Mouse (Mus musculus): ENCODE measurements around the gene Nid2.

Gene Nid2

GRCm38 (mm10) chr14:19751025-19751771 lies at the start of gene Nid2:
Nid2 (plus strand) TSS chr14:19751265.
- in situ Hi-C loops (cut with MboI; ENCODE audit: low pct_unique_long_range_greater_than_20kb in 1 of 2, low sequenced_read_pairs in 2 of 2, unreplicated experiment in 1 of 2): no loop called here

DNA sequence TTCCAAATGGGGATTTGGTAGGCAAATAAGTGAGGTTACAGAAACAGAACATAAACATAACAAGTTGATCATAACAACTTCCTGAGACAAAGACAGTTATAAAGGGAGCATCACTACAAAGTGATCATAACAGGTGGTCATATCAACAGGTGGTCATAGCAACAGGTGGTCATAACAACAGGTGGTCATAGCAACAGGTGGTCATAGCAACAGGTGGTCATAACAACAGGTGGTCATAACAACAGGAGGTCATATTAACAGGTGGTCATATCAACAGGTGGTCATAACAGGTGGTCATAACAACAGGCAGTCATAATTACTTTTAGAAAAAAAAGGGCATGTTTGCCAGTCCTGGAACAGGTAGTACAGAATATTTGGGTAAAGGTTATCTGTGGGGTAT lies 49.5 kb upstream of the Nid2 start:
- in situ Hi-C loops (cut with MboI; ENCODE audit: low pct_unique_long_range_greater_than_20kb in 1 of 2, low sequenced_read_pairs in 2 of 2, unreplicated experiment in 1 of 2): loop anchor here (5.0 to 25.0 kb wide), 8 partner anchors 76 to 536 kb away; partner anchors contain the start of gene Rtraf (in 1 of the 2)

- in situ Hi-C loops (cut with MboI; ENCODE audit: low pct_unique_long_range_greater_than_20kb in 1 of 2, low sequenced_read_pairs in 2 of 2, unreplicated experiment in 1 of 2): loop anchor here (5.0 to 25.0 kb wide), 6 partner anchors 72 to 532 kb away; no protein-coding TSS in a partner anchor
Observed at GRCm38 (mm10) chr14:19705649-19706048, 45.4 kb upstream of the Nid2 start.

- in situ Hi-C loops (cut with MboI; ENCODE audit: low pct_unique_long_range_greater_than_20kb in 1 of 2, low sequenced_read_pairs in 2 of 2, unreplicated experiment in 1 of 2): loop anchor here (5.0 to 25.0 kb wide), 6 partner anchors 71 to 531 kb away; no protein-coding TSS in a partner anchor
Observed at GRCm38 (mm10) chr14:19706454-19706853, 44.6 kb upstream of the Nid2 start.

DNA sequence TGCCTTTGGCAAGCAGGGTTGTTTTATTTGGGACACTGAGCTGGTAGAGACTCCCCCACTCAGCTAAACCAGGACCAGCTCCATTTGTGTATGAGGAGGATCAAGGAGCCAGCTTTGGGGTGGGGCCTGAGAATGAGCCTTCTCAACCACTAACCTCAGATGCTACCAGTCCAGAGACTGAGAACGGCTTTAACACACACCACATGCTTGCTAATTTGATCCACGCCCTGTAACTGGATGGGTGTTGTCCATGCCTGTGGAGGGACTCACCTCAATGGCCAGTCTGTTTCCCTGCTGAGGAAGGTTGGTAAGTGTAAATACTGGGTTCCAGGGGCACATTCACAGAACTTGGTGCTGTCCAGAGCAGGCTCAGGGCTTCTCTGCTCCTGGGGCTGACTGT lies 44.1 kb upstream of the Nid2 start:
- in situ Hi-C loops (cut with MboI; ENCODE audit: low pct_unique_long_range_greater_than_20kb in 1 of 2, low sequenced_read_pairs in 2 of 2, unreplicated experiment in 1 of 2): loop anchor here (5.0 to 25.0 kb wide), 6 partner anchors 70 to 530 kb away; no protein-coding TSS in a partner anchor

GRCm38 (mm10) chr14:19707721-19708507 lies 43.2 kb upstream of the Nid2 start:
- in situ Hi-C loops (cut with MboI; ENCODE audit: low pct_unique_long_range_greater_than_20kb in 1 of 2, low sequenced_read_pairs in 2 of 2, unreplicated experiment in 1 of 2): loop anchor here (5.0 to 25.0 kb wide), 6 partner anchors 69 to 529 kb away; no protein-coding TSS in a partner anchor

DNA sequence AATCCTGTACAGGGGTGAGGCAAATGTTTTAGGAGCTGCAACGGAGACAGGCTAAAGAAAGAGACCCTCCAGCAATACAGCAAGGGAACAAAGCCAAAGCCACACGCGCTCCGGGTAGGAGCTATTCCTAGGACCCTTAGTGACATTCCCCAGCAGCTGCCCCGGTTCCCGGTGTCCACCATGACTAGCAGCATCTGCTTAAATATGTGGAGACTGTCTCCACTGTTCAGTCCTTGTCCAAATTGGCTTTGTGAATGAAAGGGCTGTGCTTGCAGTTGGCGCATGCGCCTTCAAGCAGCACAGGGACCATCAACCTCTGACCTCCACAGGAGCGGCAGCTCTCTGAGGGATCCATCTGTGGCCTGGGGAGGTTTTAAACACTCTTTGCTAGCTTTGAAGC lies 41.9 kb upstream of the Nid2 start:
- in situ Hi-C loops (cut with MboI; ENCODE audit: low pct_unique_long_range_greater_than_20kb in 1 of 2, low sequenced_read_pairs in 2 of 2, unreplicated experiment in 1 of 2): loop anchor here (5.0 to 25.0 kb wide), 6 partner anchors 68 to 528 kb away; no protein-coding TSS in a partner anchor

DNA sequence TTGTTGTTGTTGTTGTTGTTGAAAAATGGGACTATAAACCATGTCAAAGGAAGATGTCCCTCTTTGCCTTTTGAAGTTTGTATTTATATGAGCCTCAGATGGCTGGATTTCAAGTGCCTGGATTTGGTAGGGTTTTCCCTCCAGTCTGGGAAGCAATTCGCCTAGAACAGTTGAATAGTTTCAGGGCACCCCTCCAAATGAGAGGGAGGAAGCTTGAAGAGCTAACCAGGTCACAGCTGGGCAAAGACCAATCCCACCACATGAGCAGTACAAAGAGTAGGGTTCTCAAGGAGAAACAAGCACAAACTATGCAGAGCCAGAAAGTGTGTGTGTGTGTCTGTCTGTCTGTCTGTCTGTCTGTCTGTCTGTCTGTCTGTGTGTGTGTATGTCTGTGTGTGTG lies 39.3 kb upstream of the Nid2 start:
- in situ Hi-C loops (cut with MboI; ENCODE audit: low pct_unique_long_range_greater_than_20kb in 1 of 2, low sequenced_read_pairs in 2 of 2, unreplicated experiment in 1 of 2): loop anchor here in 1 of 2 experiments (25.0 kb wide), 1 partner anchor 526 kb away; no protein-coding TSS in a partner anchor

DNA sequence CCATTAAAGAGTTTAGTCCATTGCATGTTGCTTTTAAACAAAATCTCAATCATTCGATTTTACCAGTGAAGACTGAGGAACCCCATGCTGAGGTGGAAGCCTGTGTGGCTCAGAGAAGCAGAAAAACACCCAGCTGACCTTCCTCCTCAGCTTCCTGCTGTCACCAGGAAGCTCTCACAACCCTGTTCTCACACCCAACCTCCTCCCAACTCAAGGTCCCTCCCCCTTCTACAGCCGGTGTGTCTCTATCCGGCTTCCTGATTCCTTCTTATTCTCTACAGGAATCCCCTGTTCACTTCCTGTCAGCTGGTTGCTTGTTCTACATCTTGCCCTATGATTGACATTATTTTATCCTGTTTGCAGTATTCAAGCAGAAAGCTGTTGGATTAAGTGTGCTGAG lies 38.0 kb upstream of the Nid2 start:
- in situ Hi-C loops (cut with MboI; ENCODE audit: low pct_unique_long_range_greater_than_20kb in 1 of 2, low sequenced_read_pairs in 2 of 2, unreplicated experiment in 1 of 2): loop anchor here in 1 of 2 experiments (25.0 kb wide), 1 partner anchor 524 kb away; no protein-coding TSS in a partner anchor

DNA sequence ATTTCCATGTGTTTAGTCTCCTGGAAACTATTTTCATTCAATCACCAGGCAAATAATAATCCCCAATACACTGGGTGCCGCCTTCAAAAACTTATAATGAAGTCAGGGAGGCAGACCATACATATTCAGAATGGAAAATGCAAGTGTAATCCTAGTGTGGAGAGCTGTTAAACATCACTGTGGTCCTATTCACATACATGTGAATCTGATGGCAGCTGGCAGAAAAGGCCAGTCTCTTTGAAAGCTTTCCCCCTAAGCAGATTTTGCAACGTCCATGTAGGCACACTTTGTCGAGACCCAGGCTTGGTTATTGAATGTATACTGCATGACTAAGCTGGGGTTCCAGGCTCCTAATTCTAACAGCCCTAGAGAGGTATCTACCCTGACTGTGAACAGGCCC lies 32.0 kb upstream of the Nid2 start:
- in situ Hi-C loops (cut with MboI; ENCODE audit: low pct_unique_long_range_greater_than_20kb in 1 of 2, low sequenced_read_pairs in 2 of 2, unreplicated experiment in 1 of 2): loop anchor here in 1 of 2 experiments (25.0 kb wide), 1 partner anchor 518 kb away; no protein-coding TSS in a partner anchor

DNA sequence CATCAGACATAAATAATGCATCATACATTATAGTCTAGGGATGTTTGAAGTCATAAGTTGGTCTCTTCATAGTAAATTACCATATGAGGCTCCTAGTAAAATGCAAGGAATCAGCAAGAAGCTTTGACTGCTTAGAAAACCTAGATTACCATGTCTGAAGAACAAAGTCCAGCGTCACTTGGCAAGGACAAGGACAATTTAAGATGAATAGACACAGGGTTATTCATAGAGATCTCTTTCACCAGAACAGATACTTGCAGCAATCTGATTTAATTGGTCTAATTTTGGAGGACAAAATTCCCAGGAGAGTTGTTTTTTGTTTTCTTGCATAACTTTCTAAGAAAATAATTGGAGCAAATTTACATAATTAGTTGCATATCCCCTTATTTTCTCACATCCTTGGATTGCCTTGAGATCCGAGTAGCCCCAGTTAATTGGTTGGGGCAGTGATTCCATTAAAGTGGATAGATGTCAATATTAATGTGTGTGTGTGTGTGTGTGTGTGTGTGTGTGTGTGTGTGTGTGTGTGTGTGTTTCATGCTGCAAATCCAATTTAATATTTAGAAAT lies 30.9 kb upstream of the Nid2 start:
- in situ Hi-C loops (cut with MboI; ENCODE audit: low pct_unique_long_range_greater_than_20kb in 1 of 2, low sequenced_read_pairs in 2 of 2, unreplicated experiment in 1 of 2): loop anchor here in 1 of 2 experiments (25.0 kb wide), 1 partner anchor 517 kb away; no protein-coding TSS in a partner anchor

DNA sequence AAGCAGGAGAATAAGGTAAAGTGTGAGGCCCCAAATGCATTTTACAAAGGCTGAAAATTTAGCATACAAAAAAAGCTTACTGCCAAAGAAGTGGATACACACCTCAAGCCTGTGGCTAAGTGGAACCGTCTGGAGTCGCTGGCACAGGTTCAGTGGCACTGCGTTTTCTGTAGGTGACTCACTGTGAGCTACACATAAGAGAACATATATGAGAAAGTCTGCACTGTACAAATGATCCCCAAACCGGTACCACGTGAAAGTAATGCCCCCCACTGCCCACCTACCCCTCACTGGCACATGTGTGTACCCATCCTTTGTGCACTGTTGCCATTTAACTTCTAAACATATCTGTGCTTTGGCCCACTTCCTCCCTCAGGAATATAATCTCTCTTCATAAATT lies 22.8 kb upstream of the Nid2 start:
- in situ Hi-C loops (cut with MboI; ENCODE audit: low pct_unique_long_range_greater_than_20kb in 1 of 2, low sequenced_read_pairs in 2 of 2, unreplicated experiment in 1 of 2): no loop called here

- in situ Hi-C loops (cut with MboI; ENCODE audit: low pct_unique_long_range_greater_than_20kb in 1 of 2, low sequenced_read_pairs in 2 of 2, unreplicated experiment in 1 of 2): no loop called here
Observed at GRCm38 (mm10) chr14:19728737-19729136, 22.3 kb upstream of the Nid2 start.

- in situ Hi-C loops (cut with MboI; ENCODE audit: low pct_unique_long_range_greater_than_20kb in 1 of 2, low sequenced_read_pairs in 2 of 2, unreplicated experiment in 1 of 2): no loop called here
Observed at GRCm38 (mm10) chr14:19732097-19732496, 19.0 kb upstream of the Nid2 start.

GRCm38 (mm10) chr14:19733490-19734282 lies 17.4 kb upstream of the Nid2 start:
- in situ Hi-C loops (cut with MboI; ENCODE audit: low pct_unique_long_range_greater_than_20kb in 1 of 2, low sequenced_read_pairs in 2 of 2, unreplicated experiment in 1 of 2): no loop called here

- in situ Hi-C loops (cut with MboI; ENCODE audit: low pct_unique_long_range_greater_than_20kb in 1 of 2, low sequenced_read_pairs in 2 of 2, unreplicated experiment in 1 of 2): no loop called here
Observed at GRCm38 (mm10) chr14:19735303-19735702, 15.8 kb upstream of the Nid2 start.

DNA sequence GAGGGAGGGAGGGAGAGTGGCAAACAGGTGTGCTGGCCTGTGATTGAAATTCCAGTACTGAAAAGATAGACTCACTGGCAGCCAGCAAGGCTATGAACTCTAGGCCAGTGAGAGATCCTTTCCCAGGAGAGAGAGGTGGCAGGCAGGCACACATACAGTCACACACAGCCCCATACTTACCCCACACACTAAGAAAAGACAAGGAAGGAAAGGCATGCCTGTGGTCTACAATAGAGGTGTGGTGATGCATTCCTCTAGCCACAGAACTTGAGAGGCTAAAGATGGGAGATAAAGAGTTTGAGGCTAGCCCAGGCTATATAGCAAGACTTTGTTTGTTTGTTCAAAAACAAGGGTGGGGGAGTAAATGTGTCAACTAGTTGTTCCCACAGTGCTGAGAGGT lies 13.5 kb upstream of the Nid2 start:
- in situ Hi-C loops (cut with MboI; ENCODE audit: low pct_unique_long_range_greater_than_20kb in 1 of 2, low sequenced_read_pairs in 2 of 2, unreplicated experiment in 1 of 2): no loop called here
